Mouse (Mus musculus) forebrain, embryonic 10.5 days (tissue): ENCODE measurements at regions not wholly inside any gene's neighbourhood (a gene's known extent, or its start where the extent isn't known, plus 50 kb on each side); places are given as distances from the start of the nearest gene placed in this dataset.

Experiments used
- DNase-seq: peaks from one replicate; pipeline ENCODE4 v3.0.0-alpha.2; 2017; ENCODE audit warnings: low spot score; ENCODE audit errors: extremely low spot score
- H3K27ac ChIP-seq: fragments of 300-500 bp; sonication (generic); 2 replicates; pipeline ENCODE4 v1.5.1; 2016; ENCODE audit warnings: mild to moderate bottlenecking
- H3K27me3 ChIP-seq: fragments of 300-500 bp; sonication (generic); 2 replicates; pipeline ENCODE4 v1.6.1; 2016; ENCODE audit warnings: mild to moderate bottlenecking; ENCODE audit not compliant: poor library complexity, severe bottlenecking
- H3K36me3 ChIP-seq: fragments of 300-500 bp; sonication (generic); replicated peaks from 2 replicates; pipeline ENCODE4 v1.6.1; 2016; ENCODE audit warnings: mild to moderate bottlenecking, moderate library complexity
- H3K4me1 ChIP-seq: fragments of 300-500 bp; sonication (generic); 2 replicates; pipeline ENCODE4 v1.6.1; 2016
- H3K4me3 ChIP-seq: fragments of 300-500 bp; sonication (generic); 2 replicates; pipeline ENCODE4 v1.5.1; 2016; ENCODE audit warnings: mild to moderate bottlenecking, moderate library complexity
- H3K9me3 ChIP-seq: fragments of 300-500 bp; sonication (generic); 2 replicates; pipeline ENCODE4 v1.6.1; 2016; ENCODE audit warnings: mild to moderate bottlenecking, moderate library complexity
- WGBS: fragments of 180-500 bp; shearing (Covaris S2); methylation state at CpG from one replicate; pipeline ENCODE4 v1.1.7; 2016; 5-methylcytosine and 5-hydroxymethylcytosine counted together

- WGBS = 63% methylated on average over 20 of the region's 20 CpGs
- Histone ChIP-seq H3K27me3 (no peaks in the 10 kb centered on the region), H3K36me3 (peaks cover 56% of the 10 kb centered on the region), H3K9me3 (no peaks in the 10 kb centered on the region; the same call in 1 of the 2 replicates), H3K4me1 (peaks cover 52% of the 10 kb centered on the region), H3K4me3 (peak overlapping the region; percentile 34), H3K27ac (peak overlapping the region; percentile 63)
- no peak for DNase-seq
These were observed 141.4 kb upstream of the Ubr2 start for GRCm38 (mm10) chr17:47151557-47152278.

- no peak for DNase-seq
- Histone ChIP-seq H3K27ac (no peak overlapping the region), H3K27me3 (no peaks in the 10 kb centered on the region), H3K9me3 (no peaks in the 10 kb centered on the region; the same call in 1 of the 2 replicates), H3K4me1 (peaks cover 52% of the 10 kb centered on the region), H3K36me3 (peaks cover 50% of the 10 kb centered on the region), H3K4me3 (peak overlapping the region; percentile 34; the same call in 1 of the 2 replicates)
- WGBS = 65% methylated on average over 5 of the region's 5 CpGs
These were observed 140.8 kb upstream of the Ubr2 start for GRCm38 (mm10) chr17:47151193-47151556.

- 92% methylated on average over 6 of the region's 6 CpGs for WGBS
- no peak for DNase-seq
- Histone ChIP-seq H3K36me3 (peaks cover 50% of the 10 kb centered on the region), H3K9me3 (no peaks in the 10 kb centered on the region; the same call in 1 of the 2 replicates), H3K27me3 (no peaks in the 10 kb centered on the region), H3K4me3 (no peak overlapping the region), H3K4me1 (peaks cover 52% of the 10 kb centered on the region), H3K27ac (no peak overlapping the region)
These were observed 140.3 kb upstream of the Ubr2 start for GRCm38 (mm10) chr17:47150636-47151035.

- Histone ChIP-seq H3K4me1 (peaks cover 54% of the 10 kb centered on the region), H3K9me3 (no peaks in the 10 kb centered on the region; the same call in 1 of the 2 replicates), H3K4me3 (no peak overlapping the region), H3K27ac (no peak overlapping the region), H3K36me3 (peaks cover 51% of the 10 kb centered on the region), H3K27me3 (no peaks in the 10 kb centered on the region)
- no peak for DNase-seq
- 91% methylated on average over 13 of the region's 13 CpGs for WGBS
These were observed 139.3 kb upstream of the Ubr2 start for GRCm38 (mm10) chr17:47149662-47150061.

GRCm38 (mm10) chr17:47149158-47149557 lies 138.8 kb upstream of the Ubr2 start:
- Histone ChIP-seq H3K9me3 (no peaks in the 10 kb centered on the region), H3K27me3 (no peaks in the 10 kb centered on the region), H3K36me3 (peaks cover 48% of the 10 kb centered on the region), H3K4me3 (no peak overlapping the region), H3K4me1 (peaks cover 56% of the 10 kb centered on the region), H3K27ac (no peak overlapping the region)
- WGBS = 92% methylated on average over 9 of the region's 9 CpGs
- no peak for DNase-seq

- DNase-seq = no peak
- Histone ChIP-seq H3K9me3 (no peaks in the 10 kb centered on the region), H3K36me3 (peaks cover 31% of the 10 kb centered on the region), H3K4me1 (peaks cover 64% of the 10 kb centered on the region), H3K4me3 (no peak overlapping the region), H3K27me3 (no peaks in the 10 kb centered on the region), H3K27ac (no peak overlapping the region)
- WGBS = 93% methylated on average over 4 of the region's 4 CpGs
These were observed 136.3 kb upstream of the Ubr2 start for GRCm38 (mm10) chr17:47146640-47147039.

- Histone ChIP-seq H3K4me3 (no peak overlapping the region), H3K4me1 (peaks cover 58% of the 10 kb centered on the region), H3K27ac (no peak overlapping the region), H3K9me3 (no peaks in the 10 kb centered on the region), H3K27me3 (no peaks in the 10 kb centered on the region), H3K36me3 (peaks cover 31% of the 10 kb centered on the region)
- no peak for DNase-seq
- 96% methylated on average over 16 of the region's 16 CpGs for WGBS
These were observed 135.2 kb upstream of the Ubr2 start for GRCm38 (mm10) chr17:47145590-47145989.

- Histone ChIP-seq H3K9me3 (no peaks in the 10 kb centered on the region), H3K27ac (no peak overlapping the region), H3K4me1 (peaks cover 58% of the 10 kb centered on the region), H3K36me3 (peaks cover 31% of the 10 kb centered on the region), H3K27me3 (no peaks in the 10 kb centered on the region), H3K4me3 (no peak overlapping the region)
- no peak for DNase-seq
- WGBS = 90% methylated on average over 9 of the region's 9 CpGs
These were observed 134.6 kb upstream of the Ubr2 start for GRCm38 (mm10) chr17:47144996-47145395.

- WGBS = 91% methylated on average over 7 of the region's 7 CpGs
- H3K4me1 ChIP-seq = peaks cover 63% of the 10 kb centered on the region
- no peak overlapping the region for H3K4me3 ChIP-seq
- H3K27me3 ChIP-seq = no peaks in the 10 kb centered on the region
- no peaks in the 10 kb centered on the region for H3K9me3 ChIP-seq
- no peak for DNase-seq
- H3K27ac ChIP-seq = no peak overlapping the region
- H3K36me3 ChIP-seq = peaks cover 31% of the 10 kb centered on the region
These were observed 134.1 kb upstream of the Ubr2 start for GRCm38 (mm10) chr17:47144460-47144859.

- peaks cover 26% of the 10 kb centered on the region for H3K36me3 ChIP-seq
- no peak for DNase-seq
- no peaks in the 10 kb centered on the region for H3K9me3 ChIP-seq
- H3K27ac ChIP-seq = no peak overlapping the region
- H3K4me1 ChIP-seq = peaks cover 67% of the 10 kb centered on the region
- H3K4me3 ChIP-seq = no peak overlapping the region
- 88% methylated on average over 7 of the region's 7 CpGs for WGBS
- 0 out of 2 replicates have a peak, but pooled peaks cover 2% of the 10 kb centered on the region for H3K27me3 ChIP-seq
These were observed 133.5 kb upstream of the Ubr2 start for GRCm38 (mm10) chr17:47143898-47144297.

GRCm38 (mm10) chr17:47142885-47143284 lies 132.5 kb upstream of the Ubr2 start:
- 34% methylated on average over 7 of the region's 7 CpGs for WGBS
- H3K4me1 ChIP-seq = peaks cover 65% of the 10 kb centered on the region

GRCm38 (mm10) chr17:47142276-47142675 lies 131.9 kb upstream of the Ubr2 start:
- Histone ChIP-seq H3K4me3 (peak overlapping the region; percentile 77), H3K27ac (peak overlapping the region; percentile 98), H3K4me1 (peaks cover 59% of the 10 kb centered on the region), H3K36me3 (peaks cover 16% of the 10 kb centered on the region), H3K9me3 (no peaks in the 10 kb centered on the region), H3K27me3 (peaks cover 17% of the 10 kb centered on the region)
- 10% methylated on average over 7 of the region's 7 CpGs for WGBS
- no peak for DNase-seq

More at GRCm38 (mm10) chr17:47142885-47143284, 132.5 kb upstream of the Ubr2 start:
- Histone ChIP-seq H3K36me3 (peaks cover 18% of the 10 kb centered on the region), H3K27me3 (peaks cover 13% of the 10 kb centered on the region), H3K9me3 (no peaks in the 10 kb centered on the region), H3K4me3 (peak overlapping the region; percentile 77), H3K27ac (no peak overlapping the region)
- DNase-seq = no peak

- under 1% methylated on average over 12 of the region's 12 CpGs for WGBS
- no peaks in the 10 kb centered on the region for H3K9me3 ChIP-seq
- peak overlapping the region; percentile 98 for H3K27ac ChIP-seq
- peak; percentile 37 for DNase-seq
- peaks cover 17% of the 10 kb centered on the region for H3K27me3 ChIP-seq
- peak overlapping the region; percentile 77 for H3K4me3 ChIP-seq
- H3K36me3 ChIP-seq = peaks cover 16% of the 10 kb centered on the region
- peaks cover 54% of the 10 kb centered on the region for H3K4me1 ChIP-seq
These were observed 131.5 kb upstream of the Ubr2 start for GRCm38 (mm10) chr17:47141843-47142215.
